Mouse (Mus musculus): Measurements from ENCODE around the gene Tbx5. TPM values are rescaled to one million over a fixed set of nuclear protein-coding genes. Genes with fewer than 3 reads are reported as not detected.
"Not testable (repeated sequence)": the region's sequence is repeated elsewhere in the genome, so short reads cannot be mapped to it uniquely, and the experiment has no call there.

Gene Tbx5
- total RNA-seq, 1 experiment from 2014 or later = not detected

DNA sequence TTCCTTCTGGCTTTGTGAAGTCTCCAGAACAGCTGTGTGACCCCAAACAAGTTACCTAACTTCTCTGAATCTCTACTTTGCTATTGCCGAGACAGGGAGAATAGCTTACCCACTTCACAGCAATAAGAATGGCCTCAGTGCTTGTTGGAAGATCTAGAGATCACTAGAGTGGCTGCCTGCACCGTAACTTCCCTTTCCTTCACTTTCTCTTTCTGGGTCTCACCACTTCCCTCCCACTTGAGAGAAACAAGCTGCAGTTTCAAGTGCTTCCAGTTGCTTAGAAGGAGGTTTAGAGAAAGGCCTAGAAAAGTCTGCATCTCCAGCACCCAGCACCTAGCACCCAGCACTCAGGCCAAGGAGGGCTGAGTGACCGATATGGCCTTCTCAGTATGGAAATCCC lies 64.1 kb downstream of the Tbx5 start:
- ATAC-seq (ENCODE audit: extremely low read depth, insufficient number of reproducible peaks, low FRiP score, poor library complexity, severe bottlenecking) = no peak

DNA sequence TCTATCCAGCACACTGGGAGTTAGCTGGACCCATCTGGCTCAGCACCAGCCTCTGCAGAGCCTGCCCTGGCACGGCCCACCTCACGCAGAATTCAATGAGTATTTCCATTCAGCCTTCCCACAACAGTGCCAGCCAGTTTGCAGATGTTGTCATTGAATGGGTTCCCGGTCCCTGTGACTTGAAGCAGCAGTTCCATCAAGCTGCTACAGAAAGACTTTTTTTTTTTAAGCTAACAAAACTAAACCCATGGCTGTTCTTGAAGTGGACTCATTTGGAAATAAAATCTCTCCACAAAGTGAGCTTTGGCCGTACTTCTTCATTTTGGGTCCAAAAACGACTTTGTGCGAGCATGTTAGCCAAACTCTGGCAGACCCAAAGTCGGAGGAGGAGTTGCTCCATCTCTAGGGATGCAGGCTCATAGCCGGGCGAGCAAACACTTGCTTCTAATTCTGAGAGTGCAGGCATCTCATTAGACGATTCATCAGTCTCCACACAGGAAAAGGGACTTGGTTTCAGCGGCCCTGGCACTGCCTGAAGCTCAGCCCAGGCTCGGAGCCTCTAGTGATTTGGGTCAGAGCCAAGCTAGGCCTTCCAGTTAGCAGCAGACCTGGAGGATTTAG lies 84.2 kb downstream of the Tbx5 start:
- ATAC-seq (ENCODE audit: extremely low read depth, insufficient number of reproducible peaks, low FRiP score, poor library complexity, severe bottlenecking) = no peak

DNA sequence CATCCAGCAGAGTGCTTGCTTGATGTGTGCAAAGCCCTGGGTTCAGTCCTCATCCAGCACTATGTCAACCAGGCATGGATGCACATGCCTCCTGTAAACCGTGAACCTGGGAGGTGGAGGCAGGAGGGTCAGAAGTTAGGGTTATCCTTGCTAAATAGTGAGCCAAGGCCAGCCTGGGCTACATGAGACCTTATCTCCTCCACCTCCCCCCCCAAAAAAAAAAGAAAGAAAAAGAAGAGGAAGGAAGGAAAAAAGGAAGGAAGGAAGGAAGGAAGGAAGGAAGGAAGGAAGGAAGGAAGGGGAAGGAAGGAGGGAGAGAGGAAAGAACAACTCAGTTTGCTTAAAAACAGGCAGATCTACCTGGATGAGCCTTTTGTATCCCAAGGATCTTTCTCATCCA lies 85.9 kb downstream of the Tbx5 start:
- ATAC-seq (ENCODE audit: extremely low read depth, insufficient number of reproducible peaks, low FRiP score, poor library complexity, severe bottlenecking) = not testable (repeated sequence)

GRCm38 (mm10) chr5:119920941-119921340 lies 88.5 kb downstream of the Tbx5 start:
- ATAC-seq (ENCODE audit: extremely low read depth, insufficient number of reproducible peaks, low FRiP score, poor library complexity, severe bottlenecking) = no peak

DNA sequence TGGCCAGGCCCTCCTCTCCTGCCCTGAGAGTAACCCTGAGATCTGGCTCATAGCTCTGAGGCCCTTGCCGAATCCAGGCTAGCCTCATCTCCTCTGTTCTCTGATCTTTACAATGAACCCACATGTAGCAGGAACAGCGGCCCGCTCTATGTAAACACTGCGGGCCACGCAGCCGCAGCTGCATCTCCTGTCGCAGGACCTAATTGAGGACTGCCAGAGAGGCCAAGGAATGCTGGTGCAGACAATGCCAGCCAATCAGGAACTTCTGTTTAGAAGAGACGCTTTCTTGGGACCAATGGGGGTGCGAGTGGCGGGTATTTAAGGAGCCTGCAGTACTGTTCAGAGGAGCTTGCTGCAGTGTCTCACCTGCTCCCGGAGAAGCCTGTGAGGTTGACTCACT lies 89.8 kb downstream of the Tbx5 start:
- ATAC-seq (ENCODE audit: extremely low read depth, insufficient number of reproducible peaks, low FRiP score, poor library complexity, severe bottlenecking) = no peak

Other genes starting within 250 kb of the Tbx5 start
- not detected in 2 replicates for gene Tbx3, start 162.0 kb upstream of the Tbx5 start, total RNA-seq (2017)

Data from neutrophil, adult 5-6 weeks (primary cell).